Mouse (Mus musculus) adrenal gland (tissue): ENCODE data around the gene Usp29.

Source experiments
- intact Hi-C: fragments of 180-260 bp; cut with DNase I; formaldehyde crosslinking; loops from one replicate; pipeline ENCODE4 v1.15.1; 2025

Gene Usp29

DNA sequence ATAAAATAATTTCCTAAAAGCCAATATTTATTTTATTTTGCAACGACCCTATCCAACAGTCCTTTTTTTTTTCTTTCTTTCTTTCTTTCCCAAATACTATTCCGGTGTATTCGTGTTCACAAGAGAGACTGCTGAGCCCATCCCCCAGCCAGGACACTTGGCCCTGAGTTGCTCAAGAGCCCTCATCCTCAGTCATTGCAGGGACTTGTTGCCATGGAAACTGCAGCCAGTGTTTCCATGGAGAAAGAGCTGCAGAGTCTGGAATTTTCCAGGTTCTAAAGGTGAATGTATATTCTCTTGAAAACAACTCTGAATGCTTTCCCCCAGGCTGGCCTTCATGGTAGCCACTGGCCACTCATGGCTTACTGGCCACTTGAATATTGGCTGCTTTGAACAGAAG, 80.2 kb downstream of the Usp29 start:
- intact Hi-C loops = no loop called here

DNA sequence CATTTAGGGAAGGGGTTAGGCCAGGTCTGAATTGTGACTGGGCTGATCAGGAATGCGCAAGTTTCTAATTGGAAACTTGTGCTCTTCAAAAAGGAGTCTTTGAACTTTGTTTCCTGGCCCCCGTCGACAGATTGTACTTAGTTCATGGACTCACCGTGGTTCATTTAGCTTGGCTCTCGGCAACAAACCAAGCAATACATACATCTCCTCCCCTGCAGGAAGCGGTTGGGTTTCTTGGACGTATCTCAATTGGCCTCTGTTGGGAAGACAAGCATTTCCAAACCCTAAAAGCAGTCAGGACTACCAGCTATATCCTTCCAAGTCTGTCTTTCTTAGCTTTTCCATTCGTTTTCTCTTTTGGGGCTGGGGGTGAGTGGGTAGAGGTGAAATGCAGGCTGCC, 84.6 kb downstream of the Usp29 start:
- intact Hi-C loops = no loop called here

DNA sequence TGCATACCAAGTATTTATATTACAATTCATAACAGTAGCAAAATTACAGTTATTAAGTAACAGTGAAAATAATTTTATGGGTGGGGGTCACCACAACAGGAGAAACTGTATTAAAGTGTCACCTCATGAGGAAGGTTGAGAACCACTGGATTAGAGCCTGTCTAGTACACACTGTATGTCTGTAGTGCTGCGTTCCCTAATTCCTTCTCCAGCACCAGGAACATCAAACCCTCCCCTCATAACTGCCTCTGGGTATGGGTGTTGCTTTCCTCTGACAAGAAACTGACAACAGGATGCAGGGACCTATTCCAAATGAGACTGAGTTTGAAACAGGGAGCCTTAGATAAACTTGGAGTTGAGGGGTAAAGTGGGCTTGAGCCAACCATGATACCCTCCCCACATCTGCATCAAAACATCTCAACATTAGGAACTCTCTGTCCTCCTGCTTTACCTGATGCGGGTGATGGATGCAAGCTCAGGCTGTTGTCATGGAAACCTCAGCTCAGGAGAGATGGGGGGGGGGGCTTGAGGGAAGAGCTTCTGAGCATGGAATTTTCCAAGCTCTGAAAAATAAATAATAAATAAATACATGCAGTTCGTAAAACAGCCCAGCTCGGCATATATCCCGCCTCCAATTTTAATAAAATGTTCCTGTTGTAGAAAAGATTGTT, 86.5 kb downstream of the Usp29 start:
- intact Hi-C loops = no loop called here

DNA sequence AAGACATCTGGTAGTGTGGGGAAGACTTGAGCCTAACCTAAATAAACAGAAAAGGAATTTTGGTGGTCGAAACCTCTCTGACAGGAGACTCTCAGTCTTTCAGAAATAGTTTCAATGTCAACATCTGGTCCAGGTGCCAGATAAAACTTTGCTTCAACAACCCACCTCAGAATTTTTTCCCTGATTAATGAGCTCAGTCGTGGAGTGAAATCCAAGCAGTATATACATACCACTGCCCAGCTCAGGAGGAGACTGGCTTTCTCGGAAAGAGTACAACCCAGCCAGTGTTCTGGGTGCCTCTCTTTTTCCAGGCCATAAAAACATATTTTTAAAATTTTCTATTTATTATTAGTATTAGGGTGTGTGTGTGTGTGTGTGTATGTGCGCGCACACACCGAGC, 89.9 kb downstream of the Usp29 start:
- intact Hi-C loops = no loop called here

DNA sequence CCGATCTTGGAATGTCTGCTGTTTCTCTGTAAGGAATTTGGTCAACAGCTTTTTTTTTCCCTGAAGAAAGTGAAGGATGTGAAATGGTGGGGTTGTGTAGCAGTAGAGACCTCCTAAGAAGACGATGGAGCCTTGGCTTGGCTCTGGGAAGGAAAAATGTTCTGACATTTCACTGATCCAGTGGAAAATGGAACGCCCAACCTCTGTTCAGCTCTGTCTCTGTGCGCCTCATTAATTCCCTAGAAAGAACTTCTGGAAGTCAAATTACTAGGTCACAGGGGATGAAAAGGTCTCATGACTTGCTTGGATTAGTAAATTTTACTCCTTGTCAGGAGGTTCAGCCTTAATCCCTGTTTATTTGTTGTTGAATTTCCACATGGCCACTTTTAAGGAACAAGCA, 92.3 kb downstream of the Usp29 start:
- intact Hi-C loops = no loop called here

DNA sequence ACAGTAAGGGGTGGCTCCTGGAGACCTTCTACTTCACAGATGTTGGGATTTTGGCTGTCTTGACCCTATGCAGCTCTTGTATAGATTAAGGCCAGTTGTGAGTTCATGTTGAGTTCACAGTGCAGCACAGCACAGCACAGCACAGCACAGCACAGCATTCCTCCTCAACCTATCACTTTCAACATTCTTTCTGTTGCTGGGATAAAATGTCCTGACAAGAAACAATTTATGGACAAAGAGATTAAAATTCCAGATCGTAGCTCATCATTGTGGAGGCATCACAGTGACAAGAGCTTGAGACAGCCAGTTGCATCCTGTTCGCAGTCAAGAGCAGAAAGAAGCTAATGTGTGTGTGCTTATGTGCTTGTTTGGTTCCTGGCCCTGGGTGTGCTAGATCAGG, 93.3 kb downstream of the Usp29 start:
- intact Hi-C loops = no loop called here

DNA sequence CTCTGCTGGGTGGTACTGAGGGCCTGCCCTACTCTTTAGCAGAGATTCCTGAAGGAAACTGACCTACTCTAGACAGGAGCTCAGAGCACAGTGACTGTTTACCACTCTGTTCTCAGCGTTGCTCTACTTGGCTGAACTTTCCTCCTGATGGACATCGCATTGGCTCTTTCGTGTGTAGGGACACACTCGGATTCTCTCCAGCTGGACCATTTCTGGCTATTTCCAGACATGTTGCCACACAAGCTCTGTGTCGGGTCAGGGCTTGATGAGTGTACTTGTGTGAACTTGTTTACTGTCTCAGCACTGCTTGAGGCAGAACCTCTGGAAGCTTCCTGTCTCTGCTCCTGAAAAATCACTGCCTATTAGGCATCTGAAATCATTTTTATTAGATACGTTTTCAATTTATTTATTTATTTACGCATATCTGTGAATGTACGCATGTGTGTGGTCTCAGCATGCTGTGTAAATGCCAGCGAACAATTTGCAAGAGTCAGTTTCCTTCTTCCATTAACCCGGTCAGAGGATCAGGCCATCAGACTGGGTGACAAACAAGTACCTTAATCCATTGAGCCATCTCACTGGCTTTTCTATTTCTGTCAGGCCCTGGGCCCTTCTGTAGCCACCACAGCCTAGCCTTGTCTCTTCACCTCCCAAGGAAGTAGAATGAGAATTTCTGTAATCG, 95.7 kb downstream of the Usp29 start:
- intact Hi-C loops = no loop called here

DNA sequence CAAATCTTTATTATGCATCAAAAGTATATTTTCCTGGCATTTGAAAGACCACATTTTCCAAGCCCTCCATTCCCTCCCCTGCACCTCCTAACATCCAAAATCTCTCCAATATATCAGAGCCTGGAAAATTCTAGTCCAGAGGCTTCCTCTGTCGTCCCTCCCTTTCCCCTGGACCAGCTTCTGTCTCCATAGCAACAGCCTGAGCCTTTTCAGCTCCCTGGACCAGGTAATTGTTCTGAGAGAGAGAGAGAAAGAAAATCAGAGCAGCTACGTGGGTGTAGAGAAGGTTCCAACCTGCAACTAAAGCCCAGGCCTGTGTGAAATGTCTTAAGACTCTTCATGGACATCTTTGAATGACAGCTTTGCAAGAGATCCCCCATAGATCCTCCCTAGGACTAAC, 98.8 kb downstream of the Usp29 start:
- intact Hi-C loops = no loop called here

DNA sequence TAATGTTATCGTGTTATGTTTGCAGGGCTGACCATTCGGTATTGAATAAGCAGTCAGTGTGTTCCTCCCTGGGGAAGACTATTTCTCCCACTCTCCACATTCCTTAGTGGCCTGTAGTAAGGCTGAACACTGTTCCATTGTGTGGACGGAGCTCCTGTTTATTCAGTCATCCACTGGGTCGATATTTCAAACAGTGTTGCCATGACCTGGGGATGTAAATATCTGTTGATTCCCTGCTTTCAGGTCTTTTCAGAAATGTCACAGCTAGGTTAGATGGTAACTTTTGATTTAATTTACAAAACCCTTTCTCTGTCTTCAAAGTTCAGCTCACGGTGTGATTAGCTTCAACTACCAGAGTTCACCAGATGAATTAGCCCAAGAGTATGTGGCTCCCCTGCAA, 104.6 kb downstream of the Usp29 start:
- intact Hi-C loops = no loop called here

DNA sequence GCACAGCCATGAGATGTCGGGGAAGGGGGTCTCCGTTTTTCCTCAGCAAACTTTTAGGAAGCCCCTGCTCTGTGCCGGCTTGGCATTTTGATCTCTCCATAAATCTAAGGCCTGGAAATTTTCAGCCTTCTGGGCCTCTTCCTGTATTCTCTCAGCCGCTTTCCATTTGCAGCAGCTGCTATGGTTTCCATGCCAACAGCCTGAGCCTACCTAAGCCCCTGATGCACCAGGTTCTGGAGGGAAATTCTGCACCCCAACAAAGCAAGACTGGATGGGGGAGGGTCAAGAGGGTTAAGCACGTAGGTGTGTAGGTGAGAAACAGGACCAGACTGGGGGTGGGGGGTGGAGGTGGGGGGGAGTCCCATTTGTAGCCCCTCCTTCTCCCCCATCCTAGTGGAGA, 105.0 kb downstream of the Usp29 start:
- intact Hi-C loops = no loop called here

DNA sequence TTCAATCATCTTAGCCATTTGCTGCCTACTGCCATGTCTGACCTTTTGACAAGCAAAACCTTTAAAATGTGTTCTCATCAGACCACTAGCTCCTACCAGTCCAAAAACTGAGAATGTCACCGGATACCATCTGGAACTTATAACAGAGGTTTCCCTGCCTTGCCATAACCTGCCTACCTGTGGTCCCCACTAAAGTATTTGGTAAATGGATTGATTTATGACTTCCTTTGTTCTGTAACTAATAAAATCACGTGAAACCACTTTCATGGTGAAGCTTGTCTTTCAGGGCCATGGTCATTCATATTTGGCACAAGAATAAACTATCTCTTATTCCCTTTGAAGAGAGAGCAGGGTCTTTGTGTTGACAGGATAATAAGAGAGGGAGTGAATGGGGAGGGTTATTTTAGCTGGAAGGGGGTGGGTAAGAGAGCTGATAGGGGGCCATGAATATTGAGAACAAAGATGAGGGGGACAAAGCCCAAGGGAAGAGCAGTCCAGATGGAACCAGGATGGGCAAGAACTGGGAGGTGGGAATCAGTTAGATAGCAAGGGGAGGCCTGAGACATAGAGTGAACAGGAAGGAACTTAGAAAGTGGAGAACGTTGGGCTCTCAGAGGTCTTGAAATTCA, 107.0 kb downstream of the Usp29 start:
- intact Hi-C loops = no loop called here

DNA sequence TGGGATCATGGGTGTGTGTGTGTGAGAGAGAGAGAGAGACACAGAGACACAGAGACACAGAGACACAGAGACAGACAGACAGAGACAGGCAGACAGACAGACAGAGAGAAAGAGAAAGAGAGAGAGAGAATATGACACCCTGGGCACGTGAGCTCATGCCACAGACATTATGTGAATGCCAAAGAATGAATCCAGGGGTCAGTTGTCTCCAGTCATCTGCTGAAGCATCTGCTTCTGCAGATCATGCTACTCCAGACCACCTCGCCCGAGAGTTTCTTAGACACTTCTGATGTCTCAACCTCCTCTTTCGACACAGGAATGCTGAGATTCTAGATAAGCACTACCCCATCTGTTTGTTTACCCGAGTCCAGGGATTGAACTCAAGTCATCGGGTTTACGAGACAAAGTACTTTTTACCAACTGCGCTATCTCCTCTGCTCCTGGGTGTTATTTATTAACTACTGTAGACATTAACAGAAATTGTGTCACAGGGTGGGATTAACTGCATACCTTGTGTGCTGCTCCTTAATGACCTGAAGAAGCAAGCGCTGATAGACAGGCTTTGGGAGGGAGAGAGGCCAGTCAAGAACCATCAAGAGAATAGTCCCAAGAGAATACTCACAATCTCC, 107.7 kb downstream of the Usp29 start:
- intact Hi-C loops = no loop called here

DNA sequence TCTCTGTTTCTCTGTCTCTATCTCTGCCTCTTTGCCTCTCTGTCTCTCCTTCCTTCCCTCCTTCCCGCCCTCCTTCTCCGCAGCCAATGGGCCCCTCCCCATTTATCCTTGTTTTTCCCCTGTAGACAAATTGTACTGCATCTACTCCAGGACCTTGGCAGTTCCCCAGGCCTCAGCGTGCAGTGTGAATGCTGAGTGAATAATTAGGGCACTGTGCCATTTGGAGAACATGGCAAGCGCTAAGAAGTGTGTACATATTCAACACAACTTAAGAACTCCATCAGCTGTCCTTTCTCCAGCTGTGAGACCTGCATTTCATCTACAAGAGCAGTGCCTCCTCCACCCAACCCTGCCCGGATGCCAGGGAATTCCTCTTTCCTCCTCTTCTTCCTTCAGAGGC, 110.5 kb downstream of the Usp29 start:
- intact Hi-C loops = no loop called here

DNA sequence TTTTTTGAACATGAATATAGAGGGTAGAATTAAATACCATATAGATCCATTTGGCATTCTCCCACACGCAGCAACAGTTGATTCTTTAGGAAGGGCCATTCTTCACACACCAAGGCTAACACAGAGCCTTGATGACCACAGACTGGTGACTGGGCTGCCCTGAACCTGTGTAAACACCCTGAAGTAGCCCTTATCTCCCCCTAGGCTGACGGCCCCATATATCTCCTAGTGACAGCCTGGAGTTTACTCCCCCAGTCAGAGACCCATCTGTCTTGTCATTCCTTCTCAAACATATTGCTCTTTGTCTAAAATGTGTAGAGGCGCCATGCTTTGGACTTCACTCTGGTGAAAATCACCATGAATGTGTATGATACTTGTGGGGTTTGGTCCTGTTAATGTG, 119.1 kb downstream of the Usp29 start:
- intact Hi-C loops = no loop called here

DNA sequence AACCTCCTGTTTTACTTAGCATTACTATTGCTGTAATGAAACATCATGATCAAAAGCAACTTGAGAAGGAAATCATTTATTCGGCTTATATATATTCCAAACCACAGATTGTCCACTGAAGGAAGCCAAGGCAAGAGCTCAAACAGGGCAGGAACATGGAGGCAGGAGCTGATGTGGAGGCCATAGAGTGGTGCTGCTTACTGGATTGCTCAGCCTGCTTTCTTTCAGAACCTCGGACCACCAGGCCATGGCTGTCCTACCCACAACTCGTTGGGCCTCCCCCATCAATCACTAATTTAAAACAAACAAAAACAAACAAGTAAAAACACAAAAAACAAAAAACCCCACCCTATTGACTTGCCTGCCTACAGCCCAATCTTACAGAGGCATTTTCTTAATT, 119.9 kb downstream of the Usp29 start:
- intact Hi-C loops = no loop called here

DNA sequence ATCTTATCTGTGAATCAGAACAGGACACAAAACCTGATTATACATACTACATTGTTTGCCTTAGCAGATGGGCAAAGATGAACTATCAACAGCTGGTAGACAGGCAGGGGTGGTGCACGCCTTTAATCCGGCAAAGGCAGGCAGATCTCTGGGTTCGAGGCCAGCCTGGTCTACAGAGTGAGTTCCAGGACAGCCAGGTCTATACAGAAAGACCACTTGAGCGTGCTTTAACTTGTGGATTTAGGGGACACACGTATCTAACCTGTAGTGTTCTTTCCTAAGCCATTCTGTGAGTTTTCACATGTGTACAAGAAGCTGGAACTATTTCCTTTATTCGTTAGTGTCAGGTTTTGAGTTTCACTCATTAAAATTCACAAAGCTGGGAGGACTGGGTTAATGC, 120.9 kb downstream of the Usp29 start:
- intact Hi-C loops = no loop called here

DNA sequence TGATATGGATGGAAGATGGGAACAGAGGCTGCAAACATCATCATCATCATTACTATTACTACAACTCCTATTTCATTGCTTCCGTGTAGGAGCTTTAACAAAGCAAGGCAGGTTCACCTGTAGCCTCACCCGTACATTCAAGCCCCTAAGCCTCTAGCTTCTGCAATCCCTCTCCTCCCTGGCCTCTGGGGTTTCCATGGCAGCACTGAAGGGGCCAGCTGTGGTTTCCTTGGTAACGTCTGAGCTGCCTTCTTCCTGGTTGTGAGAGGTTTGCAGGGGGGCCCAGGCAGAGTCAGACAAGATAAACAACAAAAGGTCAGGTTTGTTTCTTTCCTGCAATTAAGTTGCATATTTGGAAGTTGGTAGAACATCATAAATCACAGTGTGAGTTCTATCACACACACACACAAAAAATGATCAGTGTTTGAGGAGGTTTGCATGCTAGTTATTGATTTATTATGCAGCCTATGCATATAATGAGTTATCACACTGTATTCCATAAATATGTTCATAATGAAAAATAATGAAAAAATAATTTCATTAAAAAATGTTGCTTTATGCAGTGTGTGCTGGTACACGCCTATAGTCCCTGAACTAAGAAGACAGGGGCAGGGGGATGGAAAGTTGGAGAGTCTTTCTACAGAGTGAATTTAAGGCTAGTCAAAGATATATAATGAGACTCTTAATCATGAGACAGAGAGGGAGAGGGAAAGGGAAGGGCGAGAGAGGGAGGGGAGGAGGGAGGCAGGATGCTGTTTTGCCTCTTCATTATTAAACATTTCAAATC, 121.5 kb downstream of the Usp29 start:
- intact Hi-C loops = no loop called here

DNA sequence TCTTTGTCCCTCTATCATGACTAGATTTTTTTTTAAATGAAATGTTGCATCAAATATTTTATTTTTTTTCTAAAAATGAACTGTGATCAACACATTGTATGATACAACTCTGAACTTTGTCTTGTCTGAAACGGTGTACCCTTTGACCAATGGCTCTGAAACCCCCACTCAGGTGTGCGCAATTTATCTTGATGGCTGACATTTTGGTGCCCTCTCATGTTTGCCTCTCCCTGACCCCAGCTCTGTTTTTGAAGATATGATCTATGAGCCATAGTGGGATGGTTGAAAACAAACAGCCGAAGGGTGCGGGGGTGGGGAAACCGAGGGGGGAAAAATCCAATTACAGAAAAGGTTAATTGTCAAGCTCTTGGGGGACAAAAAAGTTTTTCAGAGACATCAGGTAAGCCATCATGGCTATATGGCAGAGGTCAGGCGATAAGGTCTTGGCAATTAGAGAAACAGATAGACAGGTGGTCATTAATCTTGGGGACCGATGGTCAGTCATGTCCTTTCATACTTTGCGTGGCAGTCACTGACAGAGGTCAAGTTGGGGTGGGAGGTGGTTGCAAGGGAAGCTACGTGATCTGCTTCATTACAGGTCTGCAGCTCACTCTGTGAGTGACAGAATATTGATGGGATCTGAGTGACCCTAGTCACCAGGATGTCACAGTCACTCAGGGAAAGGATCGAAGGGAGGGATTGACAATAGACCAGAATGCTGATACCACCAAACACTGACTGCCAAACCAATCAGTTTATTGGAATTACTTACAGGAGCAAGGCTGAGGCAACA, 125.4 kb downstream of the Usp29 start:
- intact Hi-C loops = no loop called here

DNA sequence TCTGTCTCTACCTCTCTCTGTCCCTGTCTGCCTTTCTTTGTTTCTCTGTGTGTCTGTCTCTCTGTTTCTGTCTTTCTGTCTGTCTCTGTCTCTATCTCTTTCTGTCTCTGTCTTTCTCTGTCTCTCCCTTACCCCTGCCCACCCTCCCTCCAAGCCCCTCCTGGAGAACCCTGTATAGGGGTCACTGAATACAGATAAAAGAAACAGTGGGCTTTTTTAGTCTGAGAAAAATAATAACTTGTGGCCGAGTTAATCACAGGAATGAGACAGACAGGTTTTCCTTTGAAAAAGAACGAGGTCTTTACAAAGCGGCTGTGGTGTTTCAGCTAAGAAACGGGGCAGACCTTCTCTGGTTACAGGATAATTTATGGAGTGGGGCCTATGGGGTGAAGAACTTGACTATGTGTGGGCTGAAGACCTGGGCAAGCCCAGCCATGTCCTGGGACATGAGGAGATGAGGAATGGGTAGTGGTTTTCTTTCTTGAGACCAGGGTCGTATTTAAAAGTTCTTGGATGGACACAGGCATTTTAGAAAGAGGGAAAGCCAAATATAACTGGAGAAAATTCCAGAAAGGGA, 128.4 kb downstream of the Usp29 start:
- intact Hi-C loops = no loop called here

DNA sequence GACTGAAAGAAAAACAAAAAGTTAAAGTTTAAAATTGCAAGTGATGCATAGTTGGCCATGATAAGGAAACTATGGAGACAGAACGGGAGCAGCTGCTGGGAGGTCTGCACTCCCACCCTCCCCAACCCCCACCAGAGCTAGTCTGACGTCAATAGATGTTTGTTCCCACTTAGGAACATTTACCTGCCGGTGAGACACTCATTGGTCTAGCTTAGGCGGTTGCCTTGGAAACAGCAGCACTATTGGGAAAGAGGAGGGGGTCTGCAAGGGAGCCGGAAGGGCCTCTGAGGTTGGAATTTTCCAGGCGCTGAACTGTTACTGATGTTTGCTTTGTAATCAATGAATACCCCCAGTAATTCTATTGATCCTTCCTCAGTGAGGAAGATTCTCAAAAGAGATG, 130.3 kb downstream of the Usp29 start:
- intact Hi-C loops = no loop called here

DNA sequence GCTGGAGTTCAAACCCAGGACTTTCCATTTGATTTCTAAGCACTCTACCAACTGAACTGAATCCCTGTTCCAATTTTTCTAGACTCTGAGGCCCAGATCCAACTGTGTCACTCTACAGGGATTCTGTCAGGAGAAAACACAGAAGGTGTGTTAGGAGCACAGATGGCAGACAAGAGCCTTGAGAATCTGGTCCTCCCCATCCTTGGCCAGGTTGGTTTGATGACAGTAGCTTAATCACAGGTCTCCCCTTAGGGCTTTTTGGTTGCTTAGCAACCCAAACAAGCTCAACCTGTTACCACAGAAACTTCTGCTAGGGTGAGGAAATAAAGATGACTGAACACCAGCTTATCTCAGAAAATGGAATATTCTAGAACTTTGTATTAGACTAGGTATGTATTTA, 136.0 kb downstream of the Usp29 start:
- intact Hi-C loops = no loop called here
